Mouse (Mus musculus): ENCODE results near the gene Olfr1447. TPM values are rescaled to one million over a fixed set of nuclear protein-coding genes. Genes with fewer than 3 reads are reported as not detected.

Olfr1447 gene
- not detected in 2 replicates for polyA plus RNA-seq (2012; rRNA removed)

- no peak for TF ChIP-seq POLR2A (IDR thresholded peaks at IDR 0.05; ENCODE audit: borderline replicate concordance, extremely low read depth, insufficient read depth, insufficient read length, poor library complexity, severe bottlenecking)
- TF ChIP-seq CTCF (IDR thresholded peaks at IDR 0.05; ENCODE audit: borderline replicate concordance, extremely low read depth, insufficient read depth, insufficient read length): no peak
- no peak for DNase-seq (ENCODE audit: low read depth)
Measured at GRCm38 (mm10) chr19:12903643-12904042, at the start of gene Olfr1447. Gene Olfr1447, minus strand, starts transcription at chr19:12903743.

GRCm38 (mm10) chr19:12949958-12950357 is 46.4 kb upstream of the Olfr1447 start, which contains the start of gene Olfr1450:
Gene Olfr1450, plus strand, starts transcription at chr19:12950258.
- no peak for TF ChIP-seq CTCF (IDR thresholded peaks at IDR 0.05; ENCODE audit: borderline replicate concordance, extremely low read depth, insufficient read depth, insufficient read length)
- TF ChIP-seq POLR2A (IDR thresholded peaks at IDR 0.05; ENCODE audit: borderline replicate concordance, extremely low read depth, insufficient read depth, insufficient read length, poor library complexity, severe bottlenecking): no peak
- no peak for DNase-seq (ENCODE audit: low read depth)

DNA sequence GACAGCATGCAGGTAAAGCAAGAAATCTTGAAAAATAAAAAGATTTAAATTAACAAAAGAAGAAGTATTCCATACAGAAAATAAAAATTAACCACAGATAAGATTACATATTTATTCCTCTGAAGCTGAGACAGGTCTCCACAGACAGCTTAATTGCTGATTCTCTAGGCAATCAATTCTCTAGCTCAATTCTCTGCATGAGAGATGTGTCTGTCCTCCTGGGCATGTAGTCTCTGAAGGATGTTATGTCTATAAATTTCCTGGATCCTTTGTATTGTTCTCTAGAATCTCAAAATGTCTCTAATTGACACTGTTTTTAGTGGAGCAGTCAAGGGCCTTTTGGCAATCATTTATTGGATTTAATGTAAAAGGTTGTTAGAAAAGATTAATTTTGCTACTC is 27.0 kb upstream of the Olfr1447 start, which contains the start of gene Olfr1449:
Gene Olfr1449 (plus strand): TSS at position 301 of the 400 bp plus-strand sequence.
- TF ChIP-seq POLR2A (IDR thresholded peaks at IDR 0.05; ENCODE audit: borderline replicate concordance, extremely low read depth, insufficient read depth, insufficient read length, poor library complexity, severe bottlenecking): no peak
- DNase-seq (ENCODE audit: low read depth): no peak

GRCm38 (mm10) chr19:12924319-12924718 is 20.8 kb upstream of the Olfr1447 start, which contains the start of gene Olfr1448:
Gene Olfr1448, minus strand, starts transcription at chr19:12924419.
- DNase-seq (ENCODE audit: low read depth): no peak
- TF ChIP-seq CTCF (IDR thresholded peaks at IDR 0.05; ENCODE audit: borderline replicate concordance, extremely low read depth, insufficient read depth, insufficient read length): no peak

DNA sequence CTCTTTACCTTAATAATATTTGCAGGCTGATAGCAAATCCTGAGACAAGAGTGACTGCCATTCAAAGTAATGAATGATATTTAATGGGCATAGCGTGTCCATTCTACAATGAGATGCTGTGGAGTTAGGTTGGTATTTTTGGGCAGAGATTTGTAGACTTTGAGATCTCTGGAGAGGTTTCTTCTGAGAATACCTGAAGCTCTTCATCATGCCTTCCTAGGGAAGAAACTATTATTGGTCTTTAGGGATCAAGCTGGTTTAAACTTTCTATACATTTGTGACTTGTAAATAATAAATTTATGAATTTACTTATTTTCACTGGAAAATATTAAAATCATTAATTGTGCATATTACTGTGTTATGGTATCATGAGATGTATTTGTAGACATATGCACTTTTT is 10.1 kb downstream of the Olfr1447 start, which contains the start of gene Olfr1446:
Gene Olfr1446 (minus strand): TSS at position 101 of the 400 bp plus-strand sequence.
- no peak for DNase-seq (ENCODE audit: low read depth)
- no peak for TF ChIP-seq POLR2A (IDR thresholded peaks at IDR 0.05; ENCODE audit: borderline replicate concordance, extremely low read depth, insufficient read depth, insufficient read length, poor library complexity, severe bottlenecking)
- TF ChIP-seq CTCF (IDR thresholded peaks at IDR 0.05; ENCODE audit: borderline replicate concordance, extremely low read depth, insufficient read depth, insufficient read length): no peak

- TF ChIP-seq CTCF (IDR thresholded peaks at IDR 0.05; ENCODE audit: borderline replicate concordance, extremely low read depth, insufficient read depth, insufficient read length) (no peak), POLR2A (IDR thresholded peaks at IDR 0.05; ENCODE audit: borderline replicate concordance, extremely low read depth, insufficient read depth, insufficient read length, poor library complexity, severe bottlenecking) (no peak)
- no peak for DNase-seq (ENCODE audit: low read depth)
Measured at GRCm38 (mm10) chr19:12883555-12883954, 20.0 kb downstream of the Olfr1447 start, which contains the start of gene Olfr1445. Gene Olfr1445, plus strand, starts transcription at chr19:12883855.

- TF ChIP-seq POLR2A (IDR thresholded peaks at IDR 0.05; ENCODE audit: borderline replicate concordance, extremely low read depth, insufficient read depth, insufficient read length, poor library complexity, severe bottlenecking): no peak
- no peak for TF ChIP-seq CTCF (IDR thresholded peaks at IDR 0.05; ENCODE audit: borderline replicate concordance, extremely low read depth, insufficient read depth, insufficient read length)
- no peak for DNase-seq (ENCODE audit: low read depth)
Measured at GRCm38 (mm10) chr19:12856983-12857382, 46.6 kb downstream of the Olfr1447 start, which contains the start of gene Olfr1444. Gene Olfr1444, plus strand, starts transcription at chr19:12857283.

Other genes with a start within 250 kb of the Olfr1447 start
- not detected in 2 replicates for gene Olfr1442, start 233.3 kb downstream of the Olfr1447 start, polyA plus RNA-seq (2012; rRNA removed)
- not detected in 2 replicates for gene Olfr1443, start 225.6 kb downstream of the Olfr1447 start, polyA plus RNA-seq (2012; rRNA removed)
- not detected in 2 replicates for gene Keg1, start 208.0 kb downstream of the Olfr1447 start, polyA plus RNA-seq (2012; rRNA removed)
- 2.4 and 3.9 TPM in 2 replicates for gene Cntf, start 138.1 kb downstream of the Olfr1447 start, polyA plus RNA-seq (2012; rRNA removed)
- 37.5 and 41.0 TPM in 2 replicates for gene Zfp91, start 107.6 kb downstream of the Olfr1447 start, polyA plus RNA-seq (2012; rRNA removed)
- 1.4 and 1.6 TPM in 2 replicates for gene Lpxn, start 107.5 kb downstream of the Olfr1447 start, polyA plus RNA-seq (2012; rRNA removed)
- gene Gm5244, start 57.1 kb downstream of the Olfr1447 start, polyA plus RNA-seq (2012; rRNA removed): not detected in 2 replicates
- gene Olfr1444, start 46.5 kb downstream of the Olfr1447 start, polyA plus RNA-seq (2012; rRNA removed): not detected in 2 replicates
- gene Olfr1445, start 19.9 kb downstream of the Olfr1447 start, polyA plus RNA-seq (2012; rRNA removed): not detected in 2 replicates
- gene Olfr1446, start 10.2 kb downstream of the Olfr1447 start, polyA plus RNA-seq (2012; rRNA removed): not detected in 2 replicates
- gene Olfr1448, start 20.7 kb upstream of the Olfr1447 start, polyA plus RNA-seq (2012; rRNA removed): not detected in 2 replicates
- not detected in 2 replicates for gene Olfr1449, start 27.1 kb upstream of the Olfr1447 start, polyA plus RNA-seq (2012; rRNA removed)
- gene Olfr1450, start 46.5 kb upstream of the Olfr1447 start, polyA plus RNA-seq (2012; rRNA removed): not detected in 2 replicates
- not detected in 2 replicates for gene Olfr1451, start 91.3 kb upstream of the Olfr1447 start, polyA plus RNA-seq (2012; rRNA removed)
- not detected in 2 replicates for gene Olfr1453, start 124.6 kb upstream of the Olfr1447 start, polyA plus RNA-seq (2012; rRNA removed)
- not detected in 2 replicates for gene Olfr1454, start 156.9 kb upstream of the Olfr1447 start, polyA plus RNA-seq (2012; rRNA removed)
- gene Olfr1457, start 194.1 kb upstream of the Olfr1447 start, polyA plus RNA-seq (2012; rRNA removed): not detected in 2 replicates
- not detected in 2 replicates for gene Olfr1458, start 203.0 kb upstream of the Olfr1447 start, polyA plus RNA-seq (2012; rRNA removed)
- not detected in 2 replicates for gene Olfr1459, start 245.8 kb upstream of the Olfr1447 start, polyA plus RNA-seq (2012; rRNA removed)

Measured in brain, embryonic 14.5 days (tissue).